Mouse (Mus musculus): ENCODE results near the gene Rcc1l. TPM values are rescaled to one million over a fixed set of nuclear protein-coding genes. Genes with fewer than 3 reads are reported as not detected.

Rcc1l gene
- total RNA-seq, 1 experiment = 26.0 TPM

- Histone ChIP-seq H3K27ac (ENCODE audit: insufficient read depth, low read depth, low read length, poor library complexity, severe bottlenecking) (no peak overlapping the region), H3K36me3 (ENCODE audit: control insufficient read depth, insufficient read depth, low read length, poor library complexity, severe bottlenecking) (no peaks in the 10 kb centered on the region), H3K9ac (ENCODE audit: insufficient read depth, low read depth, low read length, poor library complexity, severe bottlenecking) (no peak overlapping the region), H3K4me1 (ENCODE audit: control insufficient read depth in 2 of 2, insufficient read depth in 2 of 2, low read length in 2 of 2, poor library complexity in 1 of 2) (peaks cover 0 to 13% of the 10 kb centered on the region in 2 experiments; a peak in 2 of 4 replicates), H3K9me3 (ENCODE audit: control insufficient read depth, insufficient read depth, low read depth, low read length) (no peaks in the 10 kb centered on the region), H3K4me3 (ENCODE audit: insufficient read depth in 1 of 2, low read depth in 1 of 2, low read length in 2 of 2, poor library complexity in 1 of 2, severe bottlenecking in 1 of 2) (peak overlapping the region; percentile 44 to 86)
- no peak for DNase-seq (ENCODE audit: low read depth, low spot score)
- TF ChIP-seq ZNF384 (IDR thresholded peaks at IDR 0.05; ENCODE audit: low read depth, low read length) = no peak
- TF ChIP-seq ZC3H11A (IDR thresholded peaks at IDR 0.05; ENCODE audit: borderline replicate concordance, low read depth, low read length) = no peak
- TF ChIP-seq HCFC1 (IDR thresholded peaks at IDR 0.05; ENCODE audit: borderline replicate concordance, insufficient read depth, low read length) = no peak
- TF ChIP-seq CHD2 (IDR thresholded peaks at IDR 0.05; ENCODE audit: low read depth, low read length) = no peak
- TF ChIP-seq MAFK (IDR thresholded peaks at IDR 0.05; ENCODE audit: insufficient read depth, low read depth, low read length) = no peak
- in situ Hi-C loops (cut with MboI; ENCODE audit: low sequenced_read_pairs in 2 of 2, unreplicated experiment in 2 of 2) = no loop called here
Measured at GRCm38 (mm10) chr5:134100232-134100771, 76.3 kb downstream of the Rcc1l start.

- in situ Hi-C loops (cut with MboI; ENCODE audit: low sequenced_read_pairs in 2 of 2, unreplicated experiment in 2 of 2) = no loop called here
- no peak within 1 kb of the TSS for H3K27ac ChIP-seq (ENCODE audit: insufficient read depth, low read depth, low read length, poor library complexity, severe bottlenecking)
Measured at GRCm38 (mm10) chr5:134099496-134100211, 76.9 kb downstream of the Rcc1l start, which contains the start of gene Castor2. Gene Castor2, plus strand, starts transcription at chr5:134099711.

GRCm38 (mm10) chr5:134098976-134099375 lies 77.6 kb downstream of the Rcc1l start:
- TF ChIP-seq MAFK (IDR thresholded peaks at IDR 0.05; ENCODE audit: insufficient read depth, low read depth, low read length) (no peak), HCFC1 (IDR thresholded peaks at IDR 0.05; ENCODE audit: borderline replicate concordance, insufficient read depth, low read length) (no peak), CHD2 (IDR thresholded peaks at IDR 0.05; ENCODE audit: low read depth, low read length) (no peak), ZC3H11A (IDR thresholded peaks at IDR 0.05; ENCODE audit: borderline replicate concordance, low read depth, low read length) (no peak), ZNF384 (IDR thresholded peaks at IDR 0.05; ENCODE audit: low read depth, low read length) (no peak)
- Histone ChIP-seq H3K9me3 (ENCODE audit: control insufficient read depth, insufficient read depth, low read depth, low read length) (no peaks in the 10 kb centered on the region), H3K27ac (ENCODE audit: insufficient read depth, low read depth, low read length, poor library complexity, severe bottlenecking) (no peak overlapping the region), H3K9ac (ENCODE audit: insufficient read depth, low read depth, low read length, poor library complexity, severe bottlenecking) (peak overlapping the region; percentile 33), H3K36me3 (ENCODE audit: control insufficient read depth, insufficient read depth, low read length, poor library complexity, severe bottlenecking) (no peaks in the 10 kb centered on the region), H3K4me1 (ENCODE audit: control insufficient read depth in 2 of 2, insufficient read depth in 2 of 2, low read length in 2 of 2, poor library complexity in 1 of 2) (peaks cover 0 to 13% of the 10 kb centered on the region in 2 experiments; a peak in 2 of 4 replicates), H3K4me3 (ENCODE audit: insufficient read depth in 1 of 2, low read depth in 1 of 2, low read length in 2 of 2, poor library complexity in 1 of 2, severe bottlenecking in 1 of 2) (peak overlapping the region; percentile 80 to 86)
- in situ Hi-C loops (cut with MboI; ENCODE audit: low sequenced_read_pairs in 2 of 2, unreplicated experiment in 2 of 2) = no loop called here
- DNase-seq (ENCODE audit: low read depth, low spot score) = no peak

More at GRCm38 (mm10) chr5:134099496-134100211, 76.9 kb downstream of the Rcc1l start, which contains the start of gene Castor2:
- Histone ChIP-seq H3K36me3 (ENCODE audit: control insufficient read depth, insufficient read depth, low read length, poor library complexity, severe bottlenecking) (no peaks in the 10 kb centered on the region), H3K4me3 (ENCODE audit: insufficient read depth in 1 of 2, low read depth in 1 of 2, low read length in 2 of 2, poor library complexity in 1 of 2, severe bottlenecking in 1 of 2) (peak within 1 kb of the TSS; percentile 80 to 86), H3K9me3 (ENCODE audit: control insufficient read depth, insufficient read depth, low read depth, low read length) (no peaks in the 10 kb centered on the region), H3K9ac (ENCODE audit: insufficient read depth, low read depth, low read length, poor library complexity, severe bottlenecking) (peak within 1 kb of the TSS; percentile 83), H3K4me1 (ENCODE audit: control insufficient read depth in 2 of 2, insufficient read depth in 2 of 2, low read length in 2 of 2, poor library complexity in 1 of 2) (peaks cover 0 to 13% of the 10 kb centered on the region in 2 experiments; a peak in 2 of 4 replicates)
- peak; percentile 79 for DNase-seq (ENCODE audit: low read depth, low spot score)
- TF ChIP-seq ZNF384 (IDR thresholded peaks at IDR 0.05; ENCODE audit: low read depth, low read length) (no peak), HCFC1 (IDR thresholded peaks at IDR 0.05; ENCODE audit: borderline replicate concordance, insufficient read depth, low read length) (peak; percentile 94), ZC3H11A (IDR thresholded peaks at IDR 0.05; ENCODE audit: borderline replicate concordance, low read depth, low read length) (no peak)

- H3K9me3 ChIP-seq (ENCODE audit: control insufficient read depth, insufficient read depth, low read depth, low read length) = no peaks in the 10 kb centered on the region
- H3K4me3 ChIP-seq (ENCODE audit: insufficient read depth in 1 of 2, low read depth in 1 of 2, low read length in 2 of 2, poor library complexity in 1 of 2, severe bottlenecking in 1 of 2) = peak overlapping the region; percentile 80 to 86; a peak in 1 of 4 replicates
- H3K4me1 ChIP-seq (ENCODE audit: control insufficient read depth in 2 of 2, insufficient read depth in 2 of 2, low read length in 2 of 2, poor library complexity in 1 of 2) = peaks cover 0 to 13% of the 10 kb centered on the region in 2 experiments; a peak in 2 of 4 replicates
- TF ChIP-seq MAFK (IDR thresholded peaks at IDR 0.05; ENCODE audit: insufficient read depth, low read depth, low read length) (no peak), ZNF384 (IDR thresholded peaks at IDR 0.05; ENCODE audit: low read depth, low read length) (no peak), ZC3H11A (IDR thresholded peaks at IDR 0.05; ENCODE audit: borderline replicate concordance, low read depth, low read length) (no peak), CHD2 (IDR thresholded peaks at IDR 0.05; ENCODE audit: low read depth, low read length) (no peak), HCFC1 (IDR thresholded peaks at IDR 0.05; ENCODE audit: borderline replicate concordance, insufficient read depth, low read length) (no peak)
- H3K36me3 ChIP-seq (ENCODE audit: control insufficient read depth, insufficient read depth, low read length, poor library complexity, severe bottlenecking) = no peaks in the 10 kb centered on the region
- no peak for DNase-seq (ENCODE audit: low read depth, low spot score)
- in situ Hi-C loops (cut with MboI; ENCODE audit: low sequenced_read_pairs in 2 of 2, unreplicated experiment in 2 of 2) = no loop called here
- H3K27ac ChIP-seq (ENCODE audit: insufficient read depth, low read depth, low read length, poor library complexity, severe bottlenecking) = no peak overlapping the region
- 0 out of 2 replicates have a peak overlapping the region, but pooled peaks have one; percentile 6 for H3K9ac ChIP-seq (ENCODE audit: insufficient read depth, low read depth, low read length, poor library complexity, severe bottlenecking)
Measured at GRCm38 (mm10) chr5:134098341-134098902, 78.2 kb downstream of the Rcc1l start.

Other genes with a start within 250 kb of the Rcc1l start
- 1.6 and 2.2 TPM in 2 replicates for gene Castor2, start 77.1 kb downstream of the Rcc1l start, total RNA-seq (2012; rRNA removed)
- 2.2 and 2.3 TPM in 2 replicates for gene Gtf2ird2, start 7.2 kb upstream of the Rcc1l start, total RNA-seq (2012; rRNA removed)
- gene Ncf1, start 52.9 kb upstream of the Rcc1l start, total RNA-seq (2012; rRNA removed) = 0.16 and 0.67 TPM in 2 replicates
- gene Gtf2i, start 138.0 kb upstream of the Rcc1l start, total RNA-seq (2012; rRNA removed) = 64.3 and 81.0 TPM in 2 replicates